Mouse (Mus musculus): Measurements from ENCODE around the gene Dbh.

Gene Dbh

DNA sequence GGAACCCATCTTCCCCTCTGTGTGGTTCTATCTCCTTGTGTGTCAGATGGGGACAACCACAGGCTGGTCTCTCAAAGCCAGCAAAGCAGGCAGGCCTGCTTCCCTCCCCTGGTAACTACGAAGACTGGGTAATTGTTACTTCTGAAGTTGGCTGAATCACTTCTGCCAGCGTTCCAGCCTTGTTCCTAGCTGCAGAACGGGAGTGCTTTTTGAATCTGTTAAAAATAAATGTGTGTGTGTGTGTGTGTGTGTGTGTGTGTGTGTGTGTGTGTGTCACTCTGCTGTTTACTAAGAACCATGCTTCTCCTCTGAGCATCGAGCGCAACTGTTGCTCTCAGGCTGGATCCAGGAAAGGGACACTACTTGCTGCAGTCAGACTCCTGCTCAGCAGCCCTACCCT lies 1.2 kb upstream of the Dbh start:
- DNase-seq (ENCODE audit: low spot score in 2 of 2) = no peak

GRCm38 (mm10) chr2:27166074-27166473 lies 1.0 kb downstream of the Dbh start:
- no peak for DNase-seq (ENCODE audit: low spot score in 2 of 2)

GRCm38 (mm10) chr2:27166999-27167398 lies 2.0 kb downstream of the Dbh start:
- DNase-seq (ENCODE audit: low spot score in 2 of 2) = no peak

GRCm38 (mm10) chr2:27174242-27174641 lies 9.2 kb downstream of the Dbh start:
- no peak for DNase-seq (ENCODE audit: low spot score in 2 of 2)

GRCm38 (mm10) chr2:27175696-27176267 lies 10.7 kb downstream of the Dbh start:
- DNase-seq (ENCODE audit: low spot score in 2 of 2) = no peak

GRCm38 (mm10) chr2:27179101-27179500 lies 14.1 kb downstream of the Dbh start:
- DNase-seq (ENCODE audit: low spot score in 2 of 2) = no peak

DNA sequence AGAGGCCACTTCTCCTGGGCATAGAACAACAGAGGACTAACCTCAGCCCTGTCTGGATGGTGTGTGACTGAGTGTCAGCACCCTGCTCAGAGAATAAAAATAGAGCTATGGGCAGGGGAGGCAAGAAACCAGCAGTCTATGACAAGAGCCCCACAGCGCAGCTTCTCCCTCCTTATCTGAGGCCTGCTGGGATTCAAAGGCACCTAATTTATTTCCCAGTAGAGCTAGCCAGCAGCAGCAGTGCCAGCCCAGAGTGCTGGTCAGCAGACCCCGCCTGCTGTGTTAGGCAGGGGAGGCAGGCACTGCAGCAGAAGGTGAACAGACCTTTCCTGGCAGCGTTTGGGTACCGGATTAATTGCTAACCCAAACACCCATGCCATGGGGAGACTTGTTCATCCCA lies 16.9 kb downstream of the Dbh start:
- DNase-seq (ENCODE audit: low spot score in 2 of 2) = no peak

GRCm38 (mm10) chr2:27183734-27184133 lies 18.7 kb downstream of the Dbh start:
- no peak for DNase-seq (ENCODE audit: low spot score in 2 of 2)

DNA sequence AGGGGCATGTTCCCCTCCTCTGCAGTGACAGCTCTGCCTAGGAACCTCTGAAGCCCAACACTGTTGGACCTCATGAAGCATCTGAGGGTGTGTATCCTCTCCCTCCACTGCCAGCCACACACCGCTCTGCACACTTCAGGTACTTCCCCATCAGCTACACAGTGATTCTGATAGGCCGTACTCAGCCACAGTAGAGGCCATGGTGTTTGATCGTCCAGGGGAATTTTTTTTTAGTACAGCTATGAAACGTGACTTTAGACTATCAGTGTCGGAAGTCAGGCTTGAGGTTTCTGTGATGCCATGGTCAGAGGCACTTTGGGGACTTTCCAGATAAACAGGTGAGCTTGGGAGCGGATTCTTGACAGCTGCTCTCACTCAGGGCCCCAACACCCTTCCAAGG lies 22.5 kb downstream of the Dbh start:
- DNase-seq (ENCODE audit: low spot score in 2 of 2) = no peak

DNA sequence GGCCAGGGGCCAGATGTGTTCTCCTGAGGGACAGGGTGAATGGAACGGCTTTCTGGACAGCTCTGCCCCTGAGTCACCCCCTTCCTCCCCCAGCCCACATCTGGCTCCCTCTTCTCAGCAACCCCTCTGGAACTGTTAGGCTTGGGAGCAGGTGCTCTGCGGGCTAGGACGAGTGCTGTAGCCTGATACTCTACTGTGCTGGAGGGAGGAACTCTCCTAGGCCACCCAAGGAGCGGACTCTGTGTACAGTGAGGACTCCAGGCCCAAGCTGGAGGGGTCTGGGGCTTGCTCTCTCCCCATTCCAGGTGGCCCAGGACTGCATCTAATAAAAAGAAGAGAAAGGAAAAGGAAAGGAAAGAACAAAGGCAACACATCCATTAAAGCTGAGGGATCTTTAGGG lies 25.0 kb downstream of the Dbh start:
- DNase-seq (ENCODE audit: low spot score in 2 of 2) = no peak

GRCm38 (mm10) chr2:27198551-27199246 lies 33.7 kb downstream of the Dbh start:
- DNase-seq (ENCODE audit: low spot score in 2 of 2) = no peak

GRCm38 (mm10) chr2:27200586-27200985 lies 35.6 kb downstream of the Dbh start:
- DNase-seq (ENCODE audit: low spot score in 2 of 2) = no peak

DNA sequence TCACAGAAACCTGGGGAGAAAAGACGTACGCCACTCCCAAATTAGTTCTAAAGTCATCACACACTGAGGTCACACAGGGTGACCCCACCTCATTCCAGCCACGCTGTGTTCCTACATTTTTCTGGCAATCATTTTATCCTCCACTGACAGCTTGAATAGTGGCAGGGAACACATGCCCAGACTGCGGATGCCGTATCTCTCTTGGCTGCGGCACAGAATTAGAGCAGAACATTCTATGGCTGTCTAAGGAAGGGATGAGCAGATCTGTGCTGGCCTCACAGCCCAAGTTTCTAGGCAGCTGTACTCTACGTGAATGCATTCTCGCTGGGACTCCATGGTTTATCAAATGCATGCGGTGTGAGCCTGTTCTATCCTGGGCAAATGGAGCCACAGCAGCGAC lies 40.6 kb downstream of the Dbh start:
- DNase-seq (ENCODE audit: low spot score in 2 of 2) = no peak

DNA sequence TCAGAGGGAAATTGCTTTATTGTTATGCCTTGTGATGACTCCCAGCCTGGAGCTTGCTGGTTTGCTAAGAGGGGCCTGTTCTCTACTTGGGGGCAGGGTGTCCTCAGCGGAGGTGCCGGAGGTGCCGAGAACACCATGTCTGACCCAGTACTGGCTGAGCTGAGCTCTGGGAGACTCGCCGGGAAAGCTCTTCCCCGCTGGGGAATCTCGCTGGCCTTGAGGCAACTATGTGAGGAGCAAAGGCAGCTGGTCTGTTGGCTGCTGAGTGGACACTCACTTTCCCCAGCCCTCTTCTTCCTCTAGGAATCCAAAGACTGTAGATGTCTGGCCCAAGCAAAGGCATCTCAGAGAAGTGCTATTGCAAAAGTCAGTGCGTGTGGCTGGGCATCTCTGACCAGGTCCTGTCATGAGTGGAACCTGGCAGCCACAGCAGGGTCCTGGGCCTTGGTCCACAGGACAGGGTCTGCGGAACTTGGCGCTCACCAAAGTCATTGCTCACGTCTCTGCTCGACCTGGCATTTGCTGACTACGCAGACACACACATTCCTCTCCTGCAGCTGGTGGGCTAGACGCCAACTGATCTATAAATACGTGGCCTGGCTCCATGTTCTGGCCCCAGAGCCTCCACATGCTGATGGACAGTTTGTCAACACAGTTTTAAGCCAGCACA lies 41.2 kb downstream of the Dbh start:
- DNase-seq (ENCODE audit: low spot score in 2 of 2) = no peak

GRCm38 (mm10) chr2:27207126-27207525 lies 42.1 kb downstream of the Dbh start:
- no peak for DNase-seq (ENCODE audit: low spot score in 2 of 2)

- no peak for DNase-seq (ENCODE audit: low spot score in 2 of 2)
These were observed 44.3 kb downstream of the Dbh start for GRCm38 (mm10) chr2:27209370-27209769.

- DNase-seq (ENCODE audit: low spot score in 2 of 2) = no peak
These were observed 44.8 kb downstream of the Dbh start for GRCm38 (mm10) chr2:27209816-27210215.

- DNase-seq (ENCODE audit: low spot score in 2 of 2) = peak; percentile 51 to 85
These were observed 45.2 kb downstream of the Dbh start for GRCm38 (mm10) chr2:27210255-27210654.

- no peak for DNase-seq (ENCODE audit: low spot score in 2 of 2)
These were observed 45.7 kb downstream of the Dbh start for GRCm38 (mm10) chr2:27210676-27211210.

GRCm38 (mm10) chr2:27211966-27212893 lies 47.2 kb downstream of the Dbh start:
- DNase-seq (ENCODE audit: low spot score in 2 of 2) = peak in 1 of 2 experiments; percentile 17

GRCm38 (mm10) chr2:27215537-27215936 lies 50.5 kb downstream of the Dbh start:
- no peak for DNase-seq (ENCODE audit: low spot score in 2 of 2)

GRCm38 (mm10) chr2:27218121-27218544 lies 53.1 kb downstream of the Dbh start:
- no peak for DNase-seq (ENCODE audit: low spot score in 2 of 2)
